Mouse (Mus musculus) forebrain, embryonic 16.5 days (tissue): ENCODE data around the gene Zfp987. TPM values are rescaled to one million over a fixed set of nuclear protein-coding genes. Genes with fewer than 3 reads are reported as not detected.
"Not testable (repeated sequence)": the region's sequence is repeated elsewhere in the genome, so short reads cannot be mapped to it uniquely, and the experiment has no call there.

Experiments used
- ATAC-seq: fragments of 200-750 bp; cut with Nextera tagmentation; 2 replicates; pipeline ENCODE4 v1.8.0; 2017; ENCODE audit warnings: mild to moderate bottlenecking, moderate library complexity
- H3K27ac ChIP-seq: fragments of 300-500 bp; sonication (generic); 2 replicates; pipeline ENCODE4 v1.5.1; 2014; ENCODE audit warnings: low read length, control low read depth
- H3K27me3 ChIP-seq: fragments of 300-500 bp; sonication (generic); replicated peaks from 2 replicates; pipeline ENCODE4 v1.6.1; 2014; ENCODE audit warnings: low read length; ENCODE audit not compliant: control insufficient read depth, insufficient read depth
- H3K36me3 ChIP-seq: fragments of 300-500 bp; sonication (generic); 2 replicates; pipeline ENCODE4 v1.6.1; 2014; ENCODE audit not compliant: control insufficient read depth, insufficient read depth
- H3K4me1 ChIP-seq: fragments of 300-500 bp; sonication (generic); replicated peaks from 2 replicates; pipeline ENCODE4 v1.6.1; 2014; ENCODE audit warnings: low read length; ENCODE audit not compliant: control insufficient read depth, insufficient read depth
- H3K4me2 ChIP-seq: fragments of 300-500 bp; sonication (generic); 2 replicates; pipeline ENCODE4 v1.6.1; 2014; ENCODE audit warnings: mild to moderate bottlenecking, low read length, control low read depth
- H3K4me3 ChIP-seq: fragments of 300-500 bp; sonication (generic); replicated peaks from 2 replicates; pipeline ENCODE4 v1.5.1; 2014; ENCODE audit warnings: mild to moderate bottlenecking, low read length, control low read depth
- H3K9ac ChIP-seq: fragments of 300-500 bp; sonication (generic); replicated peaks from 2 replicates; pipeline ENCODE4 v1.6.1; 2014; ENCODE audit warnings: low read depth, low read length, control low read depth
- H3K9me3 ChIP-seq: fragments of 300-500 bp; sonication (generic); 2 replicates; pipeline ENCODE4 v1.6.1; 2016; ENCODE audit warnings: low read length; ENCODE audit not compliant: control insufficient read depth
- WGBS: fragments of 180-500 bp; shearing (Covaris S2); extraction: QIAGEN DNeasy Blood & Tissue Kit; methylation state at CpG from one replicate; pipeline ENCODE4 v1.1.7; 2014; 5-methylcytosine and 5-hydroxymethylcytosine counted together
- polyA plus RNA-seq: library from polyadenylated mRNA; unstranded; fragments of >200 nt; fragmentation: Nextera tagmentation; extraction: Ambion mirVana; gene quantifications from 2 replicates; pipeline ENCODE4 v1.2.1, GENCODE M21; 2015

The Zfp987 gene
- polyA plus RNA-seq, 1 experiment from 2014 or later, result not detected

DNA sequence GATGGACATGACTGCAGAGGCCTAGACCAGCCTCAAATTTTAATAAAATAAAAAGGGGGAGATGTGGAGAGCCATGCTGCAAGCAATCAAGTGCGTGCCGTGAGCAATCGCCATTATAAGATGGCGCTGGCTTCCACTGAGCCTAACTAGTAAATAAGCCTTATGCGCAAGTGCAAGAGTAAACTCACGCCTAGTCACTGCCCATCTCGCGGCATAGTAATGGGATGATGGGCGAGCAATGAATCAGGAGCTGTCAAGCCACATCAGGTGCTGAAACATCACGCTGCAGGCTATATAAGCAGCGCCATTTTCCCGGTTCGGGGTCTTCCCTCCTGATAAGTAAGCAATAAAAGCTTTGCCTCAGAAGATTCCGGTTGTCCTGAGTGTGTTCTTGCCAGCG lies 33.5 kb upstream of the Zfp987 start:
- peaks cover 21% of the 10 kb centered on the region for H3K9me3 ChIP-seq
- H3K4me2 ChIP-seq, H3K4me3 ChIP-seq, H3K9ac ChIP-seq, H3K27ac ChIP-seq, H3K36me3 ChIP-seq, ATAC-seq, H3K4me1 ChIP-seq, H3K27me3 ChIP-seq: not testable (repeated sequence)
- WGBS, result 89% methylated on average over 15 of the region's 15 CpGs

DNA sequence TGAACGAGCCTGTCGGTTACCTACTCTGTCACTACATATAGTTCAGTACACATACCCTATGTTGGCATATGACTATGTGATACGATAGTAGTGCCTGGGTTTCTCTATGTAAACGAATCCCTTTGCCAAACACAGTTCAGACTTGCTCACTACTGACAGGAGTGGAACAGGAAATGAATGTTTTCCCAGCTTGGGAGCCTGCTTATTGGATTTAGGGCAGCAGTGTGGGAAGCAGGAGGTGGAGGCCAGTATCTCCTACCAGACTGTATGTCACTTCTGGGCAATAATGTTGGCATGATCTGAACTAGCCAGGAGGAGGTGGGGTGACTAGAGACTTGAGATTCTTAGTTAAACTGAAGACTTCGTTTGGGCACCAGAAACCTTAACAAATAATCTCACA lies 32.3 kb upstream of the Zfp987 start:
- not testable (repeated sequence) for H3K4me2 ChIP-seq, H3K4me1 ChIP-seq, H3K36me3 ChIP-seq, ATAC-seq, H3K27ac ChIP-seq, H3K9ac ChIP-seq, H3K27me3 ChIP-seq, H3K4me3 ChIP-seq
- 72% methylated on average over 4 of the region's 5 CpGs for WGBS
- H3K9me3 ChIP-seq, result peaks cover 15% of the 10 kb centered on the region

DNA sequence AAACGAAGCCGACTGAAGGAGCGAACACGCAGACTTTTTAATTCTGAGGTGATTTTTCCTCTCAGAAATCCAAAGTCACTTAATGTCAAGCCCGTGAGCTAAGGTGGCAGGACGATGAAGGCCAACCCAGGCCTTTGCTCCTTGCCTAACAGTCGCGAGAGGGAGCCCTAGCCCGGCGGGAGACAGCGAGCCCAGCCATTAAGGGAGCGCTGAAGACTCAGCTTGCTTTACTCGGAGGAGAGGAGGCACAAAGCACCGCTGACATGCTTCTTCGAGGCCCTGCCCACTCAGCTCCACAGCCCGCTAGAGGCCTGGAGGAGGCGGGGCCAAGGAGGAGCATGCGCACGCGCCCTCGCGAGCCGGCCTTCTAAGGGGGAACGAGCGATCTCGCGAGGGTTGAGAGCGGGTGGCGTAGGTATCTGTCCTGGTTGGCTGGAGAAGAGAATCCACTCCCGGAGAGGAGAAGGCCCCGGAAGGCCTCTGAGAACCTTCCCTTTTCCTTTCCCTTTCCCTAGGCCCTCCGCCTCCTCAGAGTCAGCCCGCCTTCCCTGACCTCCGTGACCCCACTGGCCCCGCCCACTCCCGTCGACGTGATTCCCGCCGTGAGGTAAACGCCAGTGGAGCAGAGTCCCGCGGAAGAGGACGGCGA lies 30.0 kb upstream of the Zfp987 start:
- not testable (repeated sequence) for H3K9ac ChIP-seq, H3K27me3 ChIP-seq, ATAC-seq, H3K4me1 ChIP-seq, H3K27ac ChIP-seq, H3K4me2 ChIP-seq, H3K36me3 ChIP-seq, H3K4me3 ChIP-seq
- 44% methylated on average over 32 of the region's 45 CpGs for WGBS
- peaks cover 13% of the 10 kb centered on the region for H3K9me3 ChIP-seq

DNA sequence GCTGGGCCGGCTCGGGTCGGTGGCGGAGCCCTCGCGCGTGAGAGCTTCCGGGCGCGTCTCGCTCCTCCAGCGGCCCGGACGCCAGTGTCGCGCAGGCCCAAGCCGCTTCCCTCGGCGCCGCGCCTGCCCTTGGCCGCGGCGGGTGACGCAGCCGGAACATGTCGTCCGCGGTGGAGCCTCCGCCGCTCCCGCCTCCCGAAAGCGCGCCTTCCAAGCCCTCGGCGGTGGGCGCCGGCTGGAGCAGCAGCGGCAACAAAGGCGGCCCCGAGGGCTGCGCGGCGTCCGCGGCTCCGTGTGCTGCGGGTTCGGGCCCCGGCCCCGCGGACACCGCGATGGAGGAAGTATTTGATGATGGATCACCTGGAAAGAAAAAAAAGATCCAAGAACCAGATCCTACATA lies 29.5 kb upstream of the Zfp987 start:
- H3K4me1 ChIP-seq, ATAC-seq, H3K27me3 ChIP-seq, H3K4me3 ChIP-seq, H3K4me2 ChIP-seq, H3K27ac ChIP-seq, H3K36me3 ChIP-seq, H3K9ac ChIP-seq: not testable (repeated sequence)
- H3K9me3 ChIP-seq, result peaks cover 13% of the 10 kb centered on the region
- 25% methylated on average over 55 of the region's 55 CpGs for WGBS

DNA sequence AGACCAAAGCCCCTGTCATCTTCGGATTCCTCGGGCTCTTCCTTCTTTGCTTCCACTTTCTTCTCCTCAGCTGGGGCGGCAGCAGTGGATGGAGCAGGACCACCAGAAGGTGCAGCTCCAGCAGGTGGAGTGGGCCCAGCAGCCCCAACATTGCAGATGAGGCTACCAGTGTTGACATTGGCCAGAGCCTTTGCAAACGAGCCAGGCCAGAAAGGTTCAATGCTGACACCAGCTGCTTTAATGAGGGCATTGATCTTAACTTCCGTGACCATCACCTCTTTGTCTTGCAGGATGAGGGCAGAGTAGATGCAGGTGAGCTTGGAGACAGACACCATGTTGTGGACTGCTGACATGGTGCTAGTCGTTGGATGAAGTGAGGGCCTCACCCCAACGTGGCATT lies 23.8 kb upstream of the Zfp987 start:
- WGBS, result 87% methylated on average over 5 of the region's 7 CpGs
- not testable (repeated sequence) for H3K9ac ChIP-seq, ATAC-seq

DNA sequence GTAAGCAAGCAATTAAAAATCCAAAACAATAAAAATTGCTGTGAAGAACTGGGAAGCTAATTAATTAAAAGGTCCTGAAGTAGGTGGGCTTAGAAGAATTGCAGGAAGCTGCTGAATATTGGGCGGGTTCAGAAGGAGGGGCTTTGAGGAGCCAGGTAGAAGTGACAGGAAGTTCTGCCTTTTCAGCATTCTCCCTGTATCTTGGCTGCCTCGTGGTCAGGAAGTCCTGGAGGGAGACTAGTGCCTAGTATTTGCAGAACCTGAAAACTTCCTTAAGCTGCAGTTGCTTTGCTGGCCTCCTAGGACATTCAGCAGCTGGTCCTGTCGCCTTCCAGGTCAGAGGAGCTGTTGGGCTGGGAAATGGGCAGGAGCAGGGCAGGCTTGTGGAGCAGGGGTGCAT lies 4.3 kb downstream of the Zfp987 start:
- H3K9me3 ChIP-seq, H3K4me1 ChIP-seq, H3K27me3 ChIP-seq, H3K4me2 ChIP-seq, H3K4me3 ChIP-seq, H3K36me3 ChIP-seq, H3K9ac ChIP-seq, ATAC-seq, H3K27ac ChIP-seq: not testable (repeated sequence)
- 39% methylated on average over 3 of the region's 3 CpGs for WGBS

More for the DNA sequence above, 23.8 kb upstream of the Zfp987 start:
- H3K4me1 ChIP-seq, H3K27me3 ChIP-seq, H3K9me3 ChIP-seq, H3K27ac ChIP-seq, H3K4me2 ChIP-seq, H3K4me3 ChIP-seq, H3K36me3 ChIP-seq: not testable (repeated sequence)

DNA sequence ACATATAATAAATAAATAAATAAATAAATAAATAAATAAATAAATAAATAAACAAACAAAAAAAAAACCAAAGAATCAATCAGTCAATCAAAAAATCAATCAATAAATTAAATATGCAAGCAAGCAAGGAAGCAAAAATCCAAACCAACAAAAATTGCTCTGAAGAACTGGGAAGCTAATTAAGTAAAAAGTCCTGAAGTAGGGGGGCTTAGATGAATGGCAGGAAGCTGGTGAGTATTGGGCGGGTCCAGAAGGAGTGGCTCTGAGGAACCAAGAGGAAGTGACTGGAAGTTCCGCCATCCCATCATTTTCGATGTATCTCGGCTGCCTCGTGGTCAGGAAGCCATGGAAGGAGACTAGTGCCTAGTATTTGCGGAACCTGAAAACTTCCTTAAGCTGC lies 59.4 kb downstream of the Zfp987 start, which contains the start of gene Zfp600:
Zfp600 (plus strand) TSS at position 301 of the 400 bp plus-strand sequence.
- H3K4me3 ChIP-seq, ATAC-seq, H3K9me3 ChIP-seq, H3K27me3 ChIP-seq, H3K4me1 ChIP-seq, H3K9ac ChIP-seq, H3K27ac ChIP-seq, H3K4me2 ChIP-seq, H3K36me3 ChIP-seq: not testable (repeated sequence)
- WGBS, result no CpG with 5 or more reads among the region's 6 CpGs

DNA sequence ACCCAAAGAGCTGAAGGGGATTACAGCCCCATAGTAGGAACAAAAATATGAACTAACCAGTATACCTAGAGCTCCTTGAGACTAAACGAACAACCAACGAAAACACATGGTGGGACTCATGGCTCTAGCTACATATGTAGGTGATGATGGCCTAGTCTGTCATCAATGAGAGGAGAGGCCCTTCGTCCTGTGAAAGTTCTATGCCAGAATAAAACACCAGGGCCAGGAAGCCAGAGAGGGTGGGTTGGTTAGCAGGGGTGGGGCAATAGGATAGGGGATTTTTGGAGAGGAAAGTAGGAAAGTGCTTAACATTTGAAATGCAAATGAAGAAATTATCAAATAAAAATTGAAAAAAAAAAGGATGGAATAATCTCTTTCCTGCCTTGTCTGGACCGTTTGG lies 65.8 kb downstream of the Zfp987 start:
- whole genome bisulfite sequencing, result 92% methylated on average over 2 of the region's 4 CpGs
- not testable (repeated sequence) for ATAC-seq, H3K9me3 ChIP-seq

DNA sequence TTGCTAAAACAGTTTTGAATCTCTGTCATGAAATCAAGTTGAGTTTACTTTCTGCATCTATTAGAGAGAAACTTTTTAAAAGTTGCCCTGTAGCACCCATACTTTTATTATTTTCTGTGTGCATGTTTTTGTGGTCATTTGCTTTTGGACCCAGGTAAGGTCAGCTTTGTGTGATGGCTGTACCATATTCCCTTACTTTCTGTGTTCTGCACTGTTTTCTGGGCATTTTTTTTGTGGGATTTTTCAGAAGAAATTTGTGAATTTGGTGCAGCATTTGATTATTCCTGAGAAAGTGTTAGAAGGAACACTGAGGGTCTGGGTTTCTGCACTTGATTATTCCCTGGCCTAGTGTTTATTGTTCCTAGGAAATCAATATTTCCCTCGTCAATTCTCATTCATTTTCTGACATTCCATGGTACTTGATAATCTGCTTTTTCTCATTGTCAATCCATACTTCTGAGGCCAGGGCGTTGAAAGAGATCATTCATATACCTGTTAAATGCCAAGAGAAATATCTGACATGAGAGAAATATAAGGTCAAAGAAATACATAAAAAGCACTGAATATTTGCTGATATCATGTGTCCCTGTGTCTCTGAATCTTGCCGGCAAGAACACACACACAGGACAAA lies 70.2 kb downstream of the Zfp987 start:
- WGBS, result 77% methylated on average over 3 of the region's 3 CpGs
- H3K4me1 ChIP-seq, H3K4me2 ChIP-seq, H3K36me3 ChIP-seq, ATAC-seq, H3K9me3 ChIP-seq, H3K27ac ChIP-seq, H3K27me3 ChIP-seq, H3K9ac ChIP-seq, H3K4me3 ChIP-seq: not testable (repeated sequence)

More for the DNA sequence above, 65.8 kb downstream of the Zfp987 start:
- not testable (repeated sequence) for H3K4me3 ChIP-seq, H3K27ac ChIP-seq, H3K4me1 ChIP-seq, H3K27me3 ChIP-seq, H3K4me2 ChIP-seq, H3K36me3 ChIP-seq, H3K9ac ChIP-seq
